Mouse (Mus musculus) heart, adult 9 months (tissue): Measurements from ENCODE around the gene Ift88.

ENCODE experiments used
- DNase-seq, 2 experiments: peaks; one replicate each; pipeline ENCODE4 v3.0.0; 2022; ENCODE audit warnings: low spot score in 2 of 2

The Ift88 gene

GRCm38 (mm10) chr14:57533214-57533613 is 109.4 kb downstream of the Ift88 start:
- peak in 1 of 2 experiments; percentile 38 for DNase-seq

- DNase-seq = no peak
Measured at GRCm38 (mm10) chr14:57533841-57534240, 110.0 kb downstream of the Ift88 start.

GRCm38 (mm10) chr14:57534346-57534745 is 110.5 kb downstream of the Ift88 start:
- DNase-seq = peak in 1 of 2 experiments; percentile 25

GRCm38 (mm10) chr14:57534961-57535360 is 111.1 kb downstream of the Ift88 start:
- DNase-seq = peak; percentile 82

- DNase-seq = peak; percentile 63 to 67
Measured at GRCm38 (mm10) chr14:57535646-57536045, 111.8 kb downstream of the Ift88 start.

GRCm38 (mm10) chr14:57536820-57537219 is 113.0 kb downstream of the Ift88 start:
- no peak for DNase-seq

GRCm38 (mm10) chr14:57537261-57538015 is 113.6 kb downstream of the Ift88 start:
- DNase-seq = peak; percentile 33 to 37

GRCm38 (mm10) chr14:57540683-57541082 is 116.8 kb downstream of the Ift88 start:
- DNase-seq = no peak

- DNase-seq = no peak
Measured at GRCm38 (mm10) chr14:57542231-57542630, 118.4 kb downstream of the Ift88 start.

GRCm38 (mm10) chr14:57543420-57544039 is 119.7 kb downstream of the Ift88 start:
- no peak for DNase-seq

- DNase-seq = no peak
Measured at GRCm38 (mm10) chr14:57545526-57545925, 121.7 kb downstream of the Ift88 start.

GRCm38 (mm10) chr14:57546131-57546530 is 122.3 kb downstream of the Ift88 start:
- DNase-seq = no peak

- DNase-seq = no peak
Measured at GRCm38 (mm10) chr14:57546557-57547021, 122.7 kb downstream of the Ift88 start.

- DNase-seq = no peak
Measured at GRCm38 (mm10) chr14:57547062-57547461, 123.2 kb downstream of the Ift88 start.

- DNase-seq = no peak
Measured at GRCm38 (mm10) chr14:57552945-57553344, 129.1 kb downstream of the Ift88 start.

GRCm38 (mm10) chr14:57554434-57554833 is 130.6 kb downstream of the Ift88 start:
- no peak for DNase-seq

- DNase-seq = no peak
Measured at GRCm38 (mm10) chr14:57555471-57556070, 131.7 kb downstream of the Ift88 start.

- DNase-seq = no peak
Measured at GRCm38 (mm10) chr14:57556922-57557321, 133.1 kb downstream of the Ift88 start.

- no peak for DNase-seq
Measured at GRCm38 (mm10) chr14:57565626-57566025, 141.8 kb downstream of the Ift88 start.
